Mouse (Mus musculus) megakaryocyte, adult 5-6 weeks (primary cell): ENCODE data around the gene Zgpat. TPM values are rescaled to one million over a fixed set of nuclear protein-coding genes. Genes with fewer than 3 reads are reported as not detected.

ENCODE experiments used
- ATAC-seq: 2 replicates; pipeline ENCODE4 v1.8.0; 2016; ENCODE audit warnings: mild to moderate bottlenecking, inconsistent platforms; ENCODE audit not compliant: poor library complexity, severe bottlenecking
- total RNA-seq, 2 experiments: library from RNA; stranded (forward) in 1 of 2; stranded (reverse) in 1 of 2; fragments of 153-499, 151-499 nt in 1 of 2; fragments of 221-1000, 200-1000 nt in 1 of 2; gene quantifications; 2 replicates each; pipeline versions ENCODE4 v1.2.3 to v1.2.4; 2015 to 2017

The Zgpat gene
- total RNA-seq, 2 experiments from 2014 or later, result 7.9 to 28.0 TPM

DNA sequence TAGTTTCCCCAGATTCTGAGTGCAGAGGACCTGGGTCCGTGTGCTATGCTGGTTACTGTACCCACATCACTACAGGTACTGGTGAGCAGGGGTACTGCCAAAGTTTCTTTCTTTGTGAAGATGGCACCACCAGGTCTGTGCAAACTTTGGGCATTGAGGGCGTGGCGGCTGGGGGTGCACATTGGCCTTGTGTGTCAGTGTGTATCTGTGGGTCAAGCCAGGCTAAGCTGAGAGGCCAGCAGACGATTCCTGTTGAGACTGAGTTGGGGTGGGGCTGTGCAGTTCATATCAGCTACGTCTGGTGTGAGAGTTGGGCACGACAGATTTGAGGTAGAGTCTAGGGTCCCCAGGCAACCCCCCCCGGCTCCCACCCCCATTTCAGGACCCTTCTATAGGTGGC, 19.7 kb downstream of the Zgpat start:
- no peak for ATAC-seq

DNA sequence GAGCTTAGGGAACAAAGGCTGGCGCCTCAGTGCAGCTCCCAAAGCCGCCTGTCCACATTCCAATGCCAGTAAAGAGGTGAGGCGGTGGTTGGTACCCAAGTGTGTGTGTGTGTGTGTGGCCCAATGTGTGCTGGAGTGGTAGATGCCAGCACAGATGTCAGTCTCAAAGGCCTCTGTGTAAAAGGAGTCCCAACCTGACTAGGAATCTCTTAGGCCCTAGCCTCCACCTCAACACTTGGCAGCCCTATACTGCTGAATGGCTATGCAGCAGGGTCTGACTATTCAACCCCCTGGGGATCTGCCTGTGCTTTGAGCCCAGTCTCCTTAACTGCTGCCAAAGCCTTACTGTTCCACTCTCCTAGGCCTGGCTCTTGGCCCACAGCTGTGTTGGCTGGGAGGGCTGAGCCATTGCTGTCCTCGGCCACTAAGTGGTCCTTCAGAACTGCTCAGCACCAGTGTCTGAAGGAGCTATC, 20.2 kb downstream of the Zgpat start:
- no peak for ATAC-seq

DNA sequence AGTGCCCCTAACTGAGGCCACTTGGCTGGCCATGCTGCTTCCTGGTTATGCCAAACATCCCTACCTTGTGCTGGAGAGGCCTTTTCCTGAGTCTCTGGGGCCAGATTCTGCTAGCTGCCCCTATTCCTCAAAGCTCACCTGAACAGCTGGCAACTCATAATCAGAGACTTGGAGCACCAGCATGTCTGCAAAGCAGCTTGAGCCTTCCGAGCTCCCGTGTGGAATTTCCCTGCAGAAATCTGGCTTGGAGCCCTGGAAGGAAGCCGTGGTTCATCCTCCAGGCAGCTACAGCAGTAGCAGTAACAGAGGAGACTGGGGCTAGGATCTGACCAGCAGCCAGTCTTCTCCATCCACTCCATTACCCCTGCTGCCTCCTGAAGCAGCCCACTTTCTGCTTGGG, 21.2 kb downstream of the Zgpat start:
- no peak for ATAC-seq

DNA sequence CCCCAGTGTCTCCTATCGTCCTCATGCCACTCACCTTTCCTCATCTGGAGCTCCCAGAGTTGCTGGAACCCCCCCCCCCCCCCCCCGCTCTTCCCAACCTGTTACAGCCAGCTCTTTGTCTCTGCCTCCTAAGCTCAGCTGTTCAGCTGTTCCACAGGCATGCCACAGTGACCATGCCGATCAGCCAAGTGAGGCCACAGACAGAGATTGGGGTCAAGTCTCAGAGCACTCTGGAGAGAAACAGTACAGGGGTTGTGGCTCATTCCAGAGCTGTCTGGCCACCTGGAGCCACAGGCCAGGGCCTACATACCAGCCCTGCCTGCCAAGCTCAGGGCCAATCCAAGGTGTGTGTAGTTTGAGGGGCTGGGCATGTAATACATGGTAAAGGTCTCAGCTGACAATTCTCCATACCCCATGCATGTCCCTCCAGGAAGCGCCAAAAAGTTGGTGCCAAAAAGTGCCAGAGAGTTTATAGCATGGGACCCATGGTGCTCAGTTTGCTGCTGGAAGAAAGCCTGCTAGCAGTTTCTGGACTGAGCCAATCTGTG, 22.0 kb downstream of the Zgpat start:
- ATAC-seq, result no peak

DNA sequence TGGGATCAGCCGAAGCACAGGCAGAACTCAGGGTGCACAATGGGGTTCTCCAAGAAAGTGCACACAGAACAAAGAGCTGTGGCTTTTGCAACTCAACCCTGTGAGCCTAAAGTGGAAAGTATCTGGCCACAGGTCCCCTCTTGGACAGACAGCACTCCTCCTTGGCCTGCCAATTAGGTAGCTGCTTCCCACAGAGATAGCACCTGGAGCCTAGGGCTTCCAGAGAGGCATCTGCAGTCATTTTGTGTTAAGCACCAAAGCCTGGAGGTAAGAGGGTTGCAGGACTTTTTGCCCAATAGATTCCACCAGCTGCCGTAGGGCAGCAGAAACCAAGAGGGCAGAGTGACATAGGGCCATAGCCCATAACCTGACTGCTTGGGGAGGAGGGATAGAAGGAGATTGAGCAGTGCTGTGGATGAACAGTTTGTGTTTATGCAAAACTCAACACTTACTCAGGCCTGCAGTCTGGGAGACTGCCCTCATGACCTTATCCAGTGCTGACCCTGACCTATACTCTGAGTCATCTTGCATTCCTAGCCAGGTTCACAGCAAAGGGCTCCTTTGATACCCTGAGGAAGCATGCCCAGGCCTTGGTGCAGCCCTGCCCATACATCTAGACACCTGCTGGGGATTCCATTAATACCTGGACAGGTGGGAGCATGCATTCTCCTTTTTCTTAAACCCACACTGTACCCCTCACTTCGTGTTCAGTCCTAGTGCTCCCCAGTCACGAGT, 25.6 kb downstream of the Zgpat start:
- ATAC-seq, result no peak

DNA sequence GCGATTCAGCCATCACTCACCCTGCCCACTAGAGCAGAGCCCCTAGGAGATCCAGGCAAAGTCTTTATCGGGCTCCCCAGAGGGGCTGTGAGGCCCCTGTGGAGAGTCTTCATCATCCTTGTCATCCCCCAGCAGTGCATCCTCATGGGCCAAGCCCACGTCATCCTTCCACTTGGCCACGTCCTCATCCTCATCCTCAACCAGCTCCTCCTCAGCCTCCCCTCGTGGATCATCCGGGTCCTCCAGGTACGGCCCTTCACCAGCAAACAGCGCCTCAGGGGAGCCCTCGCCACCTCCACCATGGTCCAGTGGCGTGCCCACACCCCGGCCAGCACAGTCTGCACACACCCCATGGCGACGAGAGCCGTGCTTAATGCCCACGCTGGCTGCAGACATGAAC, 26.3 kb downstream of the Zgpat start:
- no peak for ATAC-seq

DNA sequence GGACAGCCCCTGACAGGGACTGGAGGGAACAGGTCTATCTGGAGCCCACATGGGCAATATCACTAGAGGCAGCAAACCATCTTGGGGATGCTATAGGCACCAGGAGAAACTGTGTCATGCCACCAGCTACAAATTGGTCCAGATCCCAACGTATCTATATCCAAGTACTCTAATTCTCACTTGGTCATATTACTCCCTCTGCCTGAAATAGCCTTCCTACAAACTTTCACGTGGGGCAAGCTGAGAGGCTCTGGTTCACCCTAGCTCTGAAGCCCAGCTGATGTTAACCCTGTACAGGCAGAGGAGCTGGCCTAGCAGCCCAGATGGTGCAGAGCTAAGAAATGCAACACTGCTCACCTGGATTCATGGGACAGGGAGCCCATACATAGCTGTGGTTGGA, 26.8 kb downstream of the Zgpat start:
- ATAC-seq, result no peak

DNA sequence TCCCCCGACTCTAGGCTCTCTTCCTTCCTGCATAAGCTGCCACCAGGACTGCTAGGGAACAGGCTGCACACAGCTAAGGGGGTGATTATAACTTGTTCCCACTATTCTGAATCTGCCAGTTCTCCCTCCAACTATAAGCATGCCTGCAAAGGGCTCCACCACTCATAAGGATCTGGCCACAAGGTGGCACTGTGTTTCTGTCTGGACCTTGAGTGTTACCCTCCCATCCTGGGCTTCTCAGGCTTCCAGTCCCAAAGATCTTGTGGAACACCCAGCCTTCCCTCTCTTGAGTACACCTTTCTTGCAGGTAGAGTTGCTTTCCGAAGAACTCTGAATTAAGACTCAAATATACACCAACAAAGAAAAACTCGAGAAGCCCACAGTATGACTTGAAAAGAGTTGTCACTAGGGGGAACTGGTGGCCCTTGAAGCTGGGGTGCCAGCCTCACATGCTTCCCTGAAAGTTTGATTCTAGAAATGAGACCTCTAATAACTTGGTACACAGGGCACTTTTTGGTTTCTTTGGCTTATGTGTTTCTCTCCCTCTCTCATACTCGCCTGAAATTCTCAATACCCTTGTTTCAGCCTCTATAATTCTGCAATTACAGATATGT, 28.0 kb downstream of the Zgpat start:
- ATAC-seq, result peak; percentile 93

DNA sequence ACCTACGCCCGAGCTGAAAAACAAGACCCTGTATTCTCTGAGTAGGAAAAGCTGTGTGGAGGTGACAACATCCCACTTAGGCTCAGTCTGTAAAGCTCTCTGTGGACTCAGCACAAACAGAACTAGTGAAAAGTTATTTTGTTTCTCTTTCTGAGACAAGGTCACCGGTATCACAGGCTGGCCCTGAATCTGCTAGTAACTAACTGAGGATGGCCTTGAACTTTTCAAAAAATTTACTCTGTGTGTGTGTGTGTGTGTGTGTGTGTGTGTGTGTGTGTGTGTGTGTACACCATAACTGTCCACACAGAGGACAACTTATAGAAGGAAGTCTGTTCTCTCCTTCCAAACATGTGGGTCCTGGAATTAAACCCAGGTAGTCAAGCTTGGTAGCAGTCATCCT, 29.4 kb downstream of the Zgpat start:
- no peak for ATAC-seq

DNA sequence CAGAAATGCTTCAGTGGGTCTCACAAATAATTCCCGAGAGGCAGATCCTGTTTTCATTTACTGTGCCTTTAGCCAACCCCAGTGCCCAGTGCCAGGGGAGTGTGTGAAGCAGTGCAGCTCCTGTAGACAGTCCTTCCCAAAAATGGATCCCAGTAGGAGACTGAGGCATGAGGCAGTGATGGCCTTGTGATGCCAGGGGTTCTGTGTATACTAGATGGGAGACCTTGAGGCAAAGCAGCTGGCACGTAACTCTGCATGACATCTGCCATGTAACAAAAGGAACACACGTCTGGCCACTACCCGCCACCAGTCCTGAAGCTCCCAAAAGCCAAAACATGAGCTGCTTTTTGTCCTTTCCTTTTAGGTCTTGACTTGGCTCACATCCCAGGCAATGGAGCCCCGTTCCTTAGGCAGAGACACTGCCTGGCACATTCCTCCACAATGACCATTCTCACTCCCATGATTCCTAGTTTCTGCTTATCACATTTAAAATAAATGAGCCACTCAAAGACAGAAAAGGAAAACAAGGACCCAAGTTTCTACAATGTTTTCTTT, 32.6 kb downstream of the Zgpat start:
- no peak for ATAC-seq

DNA sequence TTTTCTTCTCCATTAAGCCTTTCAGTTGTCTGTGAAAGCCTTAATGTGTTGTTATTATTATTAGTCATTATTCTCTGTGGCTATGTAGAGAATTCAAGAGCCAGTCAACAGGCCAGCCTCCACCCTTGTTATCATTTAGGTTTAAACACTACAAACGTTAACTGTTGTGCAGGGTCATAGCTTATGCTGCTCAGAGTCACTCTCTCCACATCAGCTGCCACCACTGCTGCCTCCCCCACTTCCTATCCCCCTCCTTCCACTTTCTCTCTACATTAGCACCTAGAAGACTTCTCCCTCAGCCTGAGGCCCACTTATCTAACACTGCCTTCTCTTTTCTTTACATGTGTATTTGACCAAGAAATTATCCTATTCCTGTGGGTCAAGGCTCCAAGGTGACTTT, 36.8 kb downstream of the Zgpat start:
- no peak for ATAC-seq

DNA sequence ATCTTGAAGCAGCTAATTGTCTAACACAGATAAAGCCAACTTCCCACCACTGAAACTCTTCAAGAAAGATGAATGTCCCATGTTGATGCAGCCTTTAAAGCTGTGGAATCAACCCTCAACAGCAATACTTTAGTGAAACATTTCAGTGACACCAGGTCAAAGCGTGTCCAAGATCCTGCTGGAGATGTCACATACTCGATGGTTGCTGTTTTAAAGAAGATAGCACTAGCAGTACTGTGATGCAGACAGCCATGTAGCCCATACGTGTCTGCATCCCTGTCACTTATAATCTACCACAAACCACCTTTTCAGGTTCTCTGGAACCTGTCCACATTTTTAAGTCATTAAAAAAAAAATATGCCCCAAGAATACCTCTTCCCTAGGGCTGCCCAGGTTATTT, 39.0 kb downstream of the Zgpat start:
- no peak for ATAC-seq

DNA sequence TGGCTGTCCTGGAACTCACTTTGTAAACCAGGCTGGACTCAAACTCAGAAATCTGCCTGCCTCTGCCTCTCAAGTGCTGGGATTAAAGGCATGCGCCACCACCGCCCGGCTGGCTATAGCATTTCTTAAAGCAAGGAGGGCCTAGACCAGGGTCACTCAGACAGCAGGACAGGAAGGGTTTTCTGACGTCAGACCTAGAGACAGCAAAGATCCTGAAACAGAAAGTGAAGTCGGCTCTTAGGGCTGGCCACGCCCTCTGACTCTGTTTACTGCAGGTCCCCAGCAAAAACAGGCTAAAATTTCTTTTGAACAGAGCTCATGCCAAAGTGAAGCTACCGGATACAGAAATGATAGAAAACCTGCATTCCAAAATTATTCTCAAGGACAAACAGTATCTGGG, 44.9 kb downstream of the Zgpat start:
- ATAC-seq, result peak; percentile 34; the same call in 1 of the 2 replicates

DNA sequence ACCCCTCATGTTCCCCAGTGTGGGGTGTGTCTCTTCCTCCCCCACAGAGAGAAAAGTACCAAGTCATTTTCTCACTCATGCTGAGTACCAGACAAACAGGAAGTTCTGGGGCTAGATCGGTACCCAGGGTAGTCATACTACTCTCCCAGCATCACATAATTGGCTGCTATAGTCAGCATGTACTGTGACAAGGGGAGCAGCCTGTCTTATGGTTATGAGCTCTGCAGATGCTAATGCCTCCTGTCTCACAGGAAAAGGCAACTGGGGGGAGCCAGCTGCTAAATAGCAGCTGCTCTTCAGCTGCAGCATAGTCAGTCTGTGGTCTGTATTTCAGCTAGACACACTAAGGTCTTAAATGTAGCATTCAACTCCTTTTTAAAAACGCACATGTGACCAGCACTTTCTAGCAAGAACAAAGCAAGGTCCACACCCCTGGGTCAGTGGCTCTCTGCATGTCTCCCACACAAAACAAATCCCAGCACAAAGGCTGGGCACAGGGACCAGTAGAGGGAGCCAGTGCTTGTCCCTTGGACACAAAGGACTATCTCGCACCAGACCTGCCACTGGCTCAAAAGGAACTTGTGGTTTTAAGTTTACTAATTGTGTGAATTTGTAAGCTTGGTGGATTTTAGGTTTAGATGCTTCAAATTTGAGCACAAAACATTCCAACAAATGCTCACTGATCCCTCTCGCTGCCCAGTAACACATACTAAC, 46.2 kb downstream of the Zgpat start:
- peak; percentile 95 for ATAC-seq

DNA sequence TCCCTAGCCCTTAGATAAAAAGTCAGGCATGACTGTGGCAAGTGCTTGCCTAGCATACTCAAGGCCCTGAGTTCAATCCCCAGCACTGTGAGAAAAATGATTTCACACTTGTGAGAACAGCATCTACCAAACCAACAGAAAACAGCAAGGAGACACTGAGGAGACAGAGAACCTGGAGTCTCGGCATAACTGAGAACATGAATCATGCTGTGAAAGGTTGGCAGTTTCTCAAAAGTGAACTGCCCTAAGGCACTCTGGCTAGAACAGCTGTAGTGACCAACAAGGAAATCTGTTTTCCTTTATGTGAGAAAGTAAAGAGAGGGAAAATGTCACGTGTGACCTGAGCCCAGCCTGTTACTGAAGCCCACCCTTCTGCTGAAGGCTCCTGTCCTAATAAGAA, 48.4 kb downstream of the Zgpat start:
- ATAC-seq, result no peak

DNA sequence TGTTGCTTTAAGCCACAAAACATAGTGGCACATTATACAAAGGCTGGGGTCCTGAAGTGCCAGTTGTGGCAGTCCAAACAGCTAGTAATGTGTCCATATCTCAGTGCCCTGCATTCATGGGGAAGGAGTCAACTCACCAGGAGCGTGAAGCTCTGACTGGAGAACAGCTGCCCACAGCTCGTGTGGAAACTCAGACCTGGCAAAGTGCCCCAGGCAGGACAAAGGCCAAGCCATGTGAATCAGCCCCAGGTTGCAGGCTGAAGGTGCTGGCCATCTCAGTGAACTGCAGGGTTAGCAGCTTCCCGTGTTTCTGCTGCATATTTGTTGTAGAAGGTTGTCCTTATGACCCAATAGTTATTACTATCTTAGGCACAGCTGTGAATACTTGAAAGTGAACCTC, 51.2 kb downstream of the Zgpat start:
- no peak for ATAC-seq

DNA sequence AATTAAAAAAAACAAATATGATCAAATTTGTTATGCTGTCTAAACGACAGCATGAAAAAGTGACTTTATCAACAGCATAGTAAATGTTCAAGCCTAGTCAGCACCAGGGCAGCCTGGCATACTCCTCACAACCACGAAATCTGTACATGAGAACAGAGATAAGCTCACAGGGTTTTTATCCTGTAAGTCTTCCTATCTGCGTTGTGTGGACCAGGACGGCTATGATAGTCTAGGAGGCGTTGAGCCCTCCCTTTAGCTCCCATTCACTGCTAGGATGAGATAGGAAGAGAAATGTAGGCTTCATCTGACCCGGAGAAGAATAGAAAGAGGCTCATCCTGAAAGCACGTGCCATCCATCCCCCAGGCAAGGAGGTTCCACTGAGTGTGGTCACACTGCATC, 54.6 kb downstream of the Zgpat start:
- no peak for ATAC-seq

DNA sequence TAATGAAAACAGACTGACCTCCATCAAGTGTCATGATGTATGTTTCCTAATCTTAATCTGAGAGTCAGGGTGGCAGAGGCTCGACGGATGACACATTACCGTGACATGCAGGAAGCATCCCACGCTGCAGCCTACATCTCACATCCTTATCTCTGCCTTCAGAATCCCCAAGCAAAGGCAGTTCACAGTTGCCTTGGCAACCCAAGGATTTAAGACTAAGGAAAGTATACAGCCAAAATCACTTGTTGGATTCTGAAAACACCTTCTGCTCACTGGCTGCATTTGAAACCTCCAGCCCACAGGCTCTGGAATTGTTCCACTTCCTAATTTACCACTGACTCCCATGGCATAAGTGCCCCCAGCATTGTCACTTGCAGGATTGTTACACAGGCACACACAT, 55.7 kb downstream of the Zgpat start:
- no peak for ATAC-seq

DNA sequence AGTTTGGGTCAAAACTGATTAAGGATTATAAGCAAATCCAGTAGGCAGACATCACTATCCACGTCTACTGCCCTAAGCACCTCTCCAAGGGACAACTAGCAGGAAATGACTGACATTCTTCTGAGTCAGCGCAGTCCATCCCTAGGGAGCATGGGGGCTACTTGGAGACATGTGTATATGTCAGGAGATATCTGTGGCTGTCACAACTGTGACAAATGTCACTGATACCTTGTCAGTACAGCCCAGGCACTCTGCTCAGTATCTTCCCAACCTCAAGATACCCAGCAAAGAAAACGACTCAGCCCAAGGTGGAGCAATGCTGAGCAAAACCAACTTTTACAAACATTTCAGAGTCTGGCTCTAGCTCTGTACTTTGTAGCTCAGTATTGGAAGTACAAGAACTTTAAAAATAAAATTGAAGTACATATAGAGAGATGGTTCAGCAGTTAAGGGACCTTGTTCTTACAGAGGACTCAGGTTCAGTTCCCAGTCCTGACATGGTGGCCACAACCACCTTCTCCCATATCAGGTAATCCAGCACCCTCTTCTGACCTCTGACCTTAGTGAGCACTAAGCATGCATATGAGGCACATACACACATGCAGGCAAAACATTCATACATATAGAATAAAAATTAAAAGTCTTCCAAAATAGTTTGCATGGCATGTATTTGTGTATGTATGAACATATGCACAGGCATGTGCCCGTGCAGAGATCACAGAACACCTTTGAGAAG, 56.3 kb downstream of the Zgpat start:
- no peak for ATAC-seq

DNA sequence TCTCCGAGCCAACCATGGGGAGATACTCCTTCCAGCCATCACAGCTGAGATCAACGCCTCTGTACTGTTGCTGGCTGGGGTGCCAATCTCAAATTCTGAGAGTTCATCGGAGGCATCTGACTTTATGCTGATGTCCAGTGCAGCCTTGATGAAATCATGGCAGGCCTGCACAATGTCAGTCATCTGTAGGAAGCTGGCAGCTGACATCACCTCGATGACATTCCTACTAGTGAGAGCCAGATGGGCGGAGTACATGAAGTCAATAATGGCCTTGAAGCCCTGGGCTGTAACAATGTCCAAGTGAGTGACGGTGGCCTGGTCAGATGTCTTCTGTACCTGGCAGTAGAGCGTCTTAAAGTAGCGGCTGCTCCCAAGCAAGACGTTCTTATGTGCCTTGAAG, 59.1 kb downstream of the Zgpat start:
- ATAC-seq, result no peak
